Mouse (Mus musculus) bone marrow macrophage, adult 2 months (primary cell): ENCODE data around the gene Vwa5a.

Source experiments
- CTCF ChIP-seq: IDR thresholded peaks from 2 replicates; pipeline ENCODE4 v1.5.1; 2012; ENCODE audit warnings: low read depth, mild to moderate bottlenecking, low read length, moderate library complexity
- POLR2A ChIP-seq: IDR thresholded peaks from 2 replicates; pipeline ENCODE4 v1.6.1; 2012; ENCODE audit warnings: mild to moderate bottlenecking, low read depth, low read length, borderline replicate concordance

GRCm38 (mm10) chr9:38718927-38719441 lies 916 bp downstream of the Vwa5a start:
- TF ChIP-seq POLR2A (no peak), CTCF (no peak)
